Mouse (Mus musculus): ENCODE data around the gene Slc38a10.

Gene Slc38a10

DNA sequence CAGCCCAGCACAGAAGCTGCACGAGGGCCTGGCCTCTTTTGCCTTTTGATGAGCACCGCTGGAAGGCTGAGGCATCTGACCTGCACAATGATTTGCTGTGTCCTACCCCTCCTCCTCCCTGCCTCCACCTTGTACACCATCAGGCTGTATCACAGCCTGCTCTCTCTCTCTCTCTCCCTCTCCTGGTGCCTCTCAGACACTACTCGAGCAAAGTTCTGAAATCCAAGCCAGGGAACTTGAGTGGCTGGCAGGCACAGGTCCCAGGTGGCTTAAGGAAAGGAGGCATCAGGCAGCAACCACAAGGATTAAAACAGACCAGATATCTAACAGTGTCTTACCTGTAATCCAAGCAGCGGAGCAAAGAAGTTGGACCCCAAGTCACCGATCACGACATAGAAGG lies 10.9 kb downstream of the Slc38a10 start:
- DNase-seq (ENCODE audit: low read depth, low spot score): no peak

DNA sequence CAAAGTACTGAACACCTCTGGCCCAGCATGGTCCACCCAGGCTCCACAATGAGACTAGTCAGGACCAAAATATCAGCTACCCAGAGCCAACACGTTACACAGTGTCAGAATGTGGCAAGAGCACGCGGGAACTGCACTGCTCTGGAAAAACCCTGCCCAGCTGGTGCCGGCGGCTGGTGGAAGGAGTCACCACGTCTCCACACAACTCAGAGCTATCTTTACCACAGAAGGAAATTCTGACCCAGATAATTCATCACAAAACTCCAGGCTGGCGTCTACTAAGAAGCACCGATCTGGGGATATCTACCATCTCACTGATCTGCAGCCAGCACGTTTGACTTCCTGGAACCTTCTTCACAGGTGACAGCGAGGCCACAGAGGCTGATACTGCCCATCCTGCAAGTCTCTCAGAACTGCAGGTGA lies 11.8 kb downstream of the Slc38a10 start:
- DNase-seq (ENCODE audit: low read depth, low spot score): no peak

DNA sequence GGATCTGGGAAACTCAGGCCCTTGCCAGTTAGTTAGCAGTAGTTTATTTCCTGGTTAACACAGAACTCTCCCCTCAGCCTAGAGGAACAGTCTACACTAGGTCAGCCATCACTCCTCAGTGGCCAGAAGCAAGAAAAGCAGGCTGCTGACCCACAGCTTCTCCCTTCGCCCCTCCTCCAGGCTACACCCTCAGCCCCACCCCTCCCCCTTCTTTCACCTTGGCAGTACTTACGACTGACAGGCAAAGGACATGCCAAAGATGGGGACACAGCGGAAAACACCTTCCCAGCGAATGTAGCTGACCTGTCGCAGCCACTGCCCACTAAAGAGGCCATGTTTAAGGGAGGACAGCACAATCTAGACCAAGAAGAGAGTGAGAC lies 13.5 kb downstream of the Slc38a10 start:
- no peak for DNase-seq (ENCODE audit: low read depth, low spot score)

DNA sequence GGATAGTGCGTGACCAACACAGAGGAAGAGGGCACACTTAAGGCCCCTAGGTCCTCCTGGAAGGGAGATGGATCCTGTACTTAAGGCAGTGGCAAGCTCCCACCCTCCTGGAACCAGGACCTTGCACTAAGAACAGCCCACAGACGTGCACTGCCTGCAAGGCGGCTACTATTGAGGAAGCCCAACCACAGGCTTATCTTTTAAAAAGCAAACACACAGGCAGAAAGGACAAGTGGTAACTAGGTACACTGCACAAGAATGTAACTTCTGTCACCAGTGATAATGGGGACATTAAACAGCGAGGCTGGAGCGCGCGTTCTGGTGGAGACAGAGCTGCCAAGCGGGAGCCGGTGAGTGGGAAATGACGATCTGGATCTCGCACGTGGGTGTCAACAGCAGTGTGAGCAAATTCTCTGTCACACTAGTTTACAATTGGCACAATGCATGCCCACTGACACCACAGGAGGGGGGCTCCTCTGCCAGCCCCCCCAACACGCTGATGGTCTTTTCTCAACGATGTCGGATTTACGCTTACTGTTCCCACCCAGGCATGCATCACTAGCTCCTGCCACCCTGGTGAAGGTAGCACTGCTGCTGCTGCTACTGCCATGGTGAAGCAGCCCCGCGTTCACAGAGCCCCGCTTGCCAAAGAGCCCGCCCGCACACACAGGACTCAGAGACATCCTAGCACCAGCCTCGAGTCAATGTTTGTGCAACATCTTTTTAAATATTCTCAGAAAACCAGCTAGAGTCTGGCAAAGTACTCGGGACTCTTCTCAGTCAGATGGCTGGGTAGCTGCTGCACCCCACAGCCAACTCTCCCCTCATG lies 14.1 kb downstream of the Slc38a10 start:
- no peak for DNase-seq (ENCODE audit: low read depth, low spot score)

DNA sequence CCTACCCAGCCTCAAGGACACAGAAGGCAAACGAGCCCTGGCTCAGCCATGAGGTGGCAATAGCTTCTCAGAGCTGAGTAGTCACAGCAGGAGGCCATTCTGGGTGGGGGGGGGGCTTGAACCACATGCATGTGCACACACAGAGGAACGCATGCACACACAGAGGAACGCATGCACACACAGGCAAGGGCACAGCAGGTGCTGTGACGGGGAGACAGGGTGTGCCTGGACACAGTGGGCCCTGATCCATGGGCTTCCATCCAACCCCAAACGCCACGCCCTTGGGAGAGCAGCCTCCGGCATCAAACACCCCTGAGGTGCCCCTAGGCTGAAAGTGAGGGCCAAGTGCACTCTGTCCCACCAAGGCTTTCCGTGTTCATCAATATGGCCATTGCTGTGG lies 15.0 kb downstream of the Slc38a10 start:
- no peak for DNase-seq (ENCODE audit: low read depth, low spot score)

DNA sequence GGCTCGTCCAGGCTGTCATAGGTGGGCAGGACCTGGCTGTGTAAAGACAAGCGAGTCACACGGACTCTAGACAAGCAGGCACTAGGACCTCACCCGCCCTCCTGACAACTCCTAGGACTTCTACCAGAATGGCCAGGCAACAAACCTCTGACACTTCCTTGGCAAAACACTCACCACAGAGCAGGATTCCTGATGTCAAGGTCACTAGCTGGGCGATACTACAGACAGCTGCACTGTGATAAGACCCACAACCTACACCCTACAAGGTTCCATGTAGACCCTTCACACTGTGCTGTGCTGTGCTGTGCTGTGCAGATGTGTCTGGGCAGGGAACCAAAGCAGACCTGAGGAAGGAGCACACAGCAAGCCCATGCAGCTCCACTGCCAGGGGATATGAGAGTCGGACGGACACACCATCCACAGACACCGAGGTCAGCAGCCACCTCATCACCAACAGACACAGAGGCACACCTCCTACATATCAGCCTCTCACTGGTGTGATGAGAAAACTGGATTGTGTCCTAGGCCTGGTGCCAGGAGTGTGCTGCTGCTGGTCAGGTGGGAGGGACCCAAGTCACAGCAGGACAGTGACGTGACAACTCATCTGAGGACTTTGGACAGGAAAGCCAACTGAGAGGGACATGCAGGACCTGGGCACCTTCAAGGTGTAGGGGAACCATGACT lies 16.2 kb downstream of the Slc38a10 start:
- no peak for DNase-seq (ENCODE audit: low read depth, low spot score)

DNA sequence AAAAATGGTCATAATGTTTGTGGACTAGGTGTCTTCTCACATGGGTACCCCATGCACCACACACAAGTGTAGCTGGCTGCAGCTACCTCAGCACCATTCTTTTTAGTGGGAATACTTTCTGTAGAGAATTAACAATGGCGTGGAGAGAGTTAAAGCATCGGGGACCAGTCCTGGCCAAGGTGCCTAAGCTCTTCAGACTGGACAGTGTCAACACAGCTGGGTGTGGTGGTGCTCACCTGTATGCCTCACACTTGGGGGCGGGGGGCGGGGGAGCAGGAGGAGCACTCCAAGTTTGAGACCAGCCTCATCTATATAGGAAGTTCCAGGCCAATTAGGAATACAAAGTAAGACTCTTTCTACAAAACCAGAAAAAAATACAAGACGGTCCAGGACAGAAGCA lies 17.0 kb downstream of the Slc38a10 start:
- no peak for DNase-seq (ENCODE audit: low read depth, low spot score)

DNA sequence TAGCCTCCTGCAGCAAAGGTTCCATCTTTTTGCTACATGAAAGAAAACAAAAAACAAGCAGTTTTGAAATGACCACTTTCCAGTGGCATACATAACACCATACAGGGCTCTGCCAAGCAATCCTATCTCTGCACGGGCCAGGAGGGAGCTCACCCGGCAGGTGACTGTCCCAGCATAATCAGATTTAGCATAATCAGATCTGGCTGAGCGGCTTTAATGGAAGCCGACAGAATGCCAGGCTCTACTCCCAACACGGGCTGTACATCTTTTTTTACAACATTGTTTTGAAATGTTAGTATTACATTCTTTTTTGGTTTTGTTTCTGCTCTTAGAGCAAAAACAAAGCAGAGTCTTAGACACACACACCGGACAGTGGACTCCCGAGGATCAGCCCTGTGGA lies 21.9 kb downstream of the Slc38a10 start:
- DNase-seq (ENCODE audit: low read depth, low spot score): no peak

DNA sequence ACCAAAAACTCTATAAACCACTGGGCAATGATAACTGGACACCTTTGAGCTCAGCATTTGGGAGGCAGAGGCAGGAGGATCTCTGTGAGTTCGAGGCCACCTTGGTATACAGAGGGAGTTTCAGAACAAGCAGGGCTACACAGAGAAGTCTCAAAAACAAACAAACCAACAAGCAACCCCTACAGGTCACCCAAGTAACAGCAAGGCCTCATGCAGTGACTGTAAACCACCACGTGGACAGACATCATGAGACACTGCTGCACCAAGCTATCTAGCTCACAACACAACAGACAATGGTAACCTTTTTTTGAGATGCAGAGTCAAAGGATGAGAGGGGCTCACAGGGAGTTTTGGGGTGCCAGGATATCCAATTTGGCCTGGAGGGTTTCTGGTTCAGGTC lies 24.3 kb downstream of the Slc38a10 start:
- DNase-seq (ENCODE audit: low read depth, low spot score): peak; percentile 78

DNA sequence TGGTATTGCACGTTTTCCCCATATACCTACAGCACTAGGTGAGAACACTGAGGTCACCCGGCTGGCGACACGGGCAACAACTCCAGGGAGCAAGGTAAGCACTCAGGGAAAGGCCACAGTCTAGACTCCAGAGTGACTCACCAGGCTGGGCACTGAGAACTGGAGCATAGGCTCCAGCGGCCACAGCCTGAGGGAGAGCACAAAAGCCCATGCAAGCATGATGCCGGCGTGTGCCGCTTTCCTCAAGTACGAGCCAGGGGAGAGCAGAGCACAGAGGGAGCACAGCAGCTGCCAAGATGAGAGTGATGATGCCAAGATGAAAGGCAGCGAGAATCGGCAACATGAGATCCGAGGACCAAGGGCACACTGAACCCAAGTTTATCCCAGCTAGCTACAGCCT lies 29.0 kb downstream of the Slc38a10 start:
- no peak for DNase-seq (ENCODE audit: low read depth, low spot score)

DNA sequence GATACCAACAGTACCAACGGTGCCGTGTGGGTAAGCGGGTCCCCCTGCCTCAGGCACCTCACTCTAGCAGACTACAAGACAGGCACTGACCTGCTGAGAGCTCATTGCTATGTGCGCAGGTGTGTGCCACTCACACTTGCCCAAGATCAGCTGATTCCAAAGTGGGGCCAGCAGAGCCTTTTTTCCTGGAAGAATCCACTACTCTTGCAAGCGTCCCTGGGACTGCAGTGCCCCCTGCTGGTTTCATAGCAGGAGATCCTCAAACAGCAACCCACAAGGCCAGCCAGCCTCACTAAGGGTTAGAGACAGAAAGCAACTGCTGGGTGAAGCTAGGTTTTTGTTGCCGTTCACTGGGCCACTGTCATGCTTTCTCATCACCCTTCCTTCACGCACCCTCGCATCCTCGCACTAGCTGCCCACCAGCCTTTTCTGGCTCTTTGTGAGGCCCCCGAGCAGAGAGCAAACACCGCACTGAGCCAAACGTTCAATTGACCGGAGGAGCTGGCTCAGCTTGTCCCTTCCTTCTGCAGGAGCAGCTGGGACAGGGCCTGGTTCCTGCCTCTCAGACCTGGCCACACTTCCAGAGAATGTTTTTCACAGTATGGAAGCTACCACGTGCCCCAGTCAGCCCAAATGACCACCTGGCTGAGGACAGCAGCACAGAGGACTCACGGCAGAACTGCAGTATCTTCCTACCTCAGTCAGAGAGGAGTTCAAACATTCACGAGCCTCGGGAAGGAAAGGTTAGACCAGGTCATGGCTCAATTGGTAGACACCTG lies 30.3 kb downstream of the Slc38a10 start:
- peak; percentile 76 for DNase-seq (ENCODE audit: low read depth, low spot score)

DNA sequence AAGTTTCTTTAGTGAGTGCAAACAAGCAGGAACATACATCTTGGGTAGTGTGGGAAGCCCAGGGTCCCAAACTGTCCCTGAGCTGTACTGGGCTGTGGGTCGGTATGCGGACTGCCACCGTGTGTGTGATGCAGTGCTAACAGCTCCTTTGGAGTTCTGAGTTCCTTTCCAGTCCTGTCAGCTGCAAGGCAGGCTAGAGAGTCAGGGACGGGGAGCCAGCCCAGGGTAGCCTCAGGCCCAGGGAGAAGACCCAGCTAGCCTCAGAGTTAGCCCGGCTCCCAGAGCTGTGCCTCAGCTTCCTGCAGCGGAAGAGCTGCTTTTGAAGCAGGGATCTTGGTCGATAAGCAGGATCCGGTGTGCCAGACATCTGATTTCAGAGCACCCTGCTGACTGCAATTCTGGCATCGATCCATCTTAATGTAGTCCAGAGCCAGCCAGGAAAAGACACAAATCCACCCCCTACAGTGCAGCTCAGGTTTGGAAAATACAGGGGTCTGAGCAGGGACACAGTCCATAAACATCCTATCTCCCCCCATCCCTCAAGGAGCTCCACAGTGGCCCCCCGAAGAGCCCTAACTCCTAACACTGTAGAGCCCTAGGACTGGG lies 31.1 kb downstream of the Slc38a10 start:
- no peak for DNase-seq (ENCODE audit: low read depth, low spot score)

DNA sequence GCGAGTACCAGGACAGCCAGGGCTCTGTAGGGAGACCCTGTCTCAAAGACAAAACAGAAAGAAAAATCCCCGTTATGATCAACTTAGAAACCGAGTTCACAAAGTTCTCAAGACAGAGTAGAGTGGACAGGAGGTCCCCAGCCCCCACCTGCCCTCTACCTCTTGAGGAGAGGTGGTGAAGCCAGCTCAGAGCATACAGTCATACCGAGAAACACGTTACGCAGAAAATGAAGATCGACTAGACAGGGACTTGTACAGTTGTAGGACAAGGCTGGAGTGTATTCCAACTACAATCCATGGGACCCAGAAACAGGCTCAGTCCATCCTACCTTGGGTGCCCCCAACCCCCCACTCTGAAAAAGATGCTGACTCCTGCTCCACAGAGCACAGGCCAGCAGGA lies 32.0 kb downstream of the Slc38a10 start:
- DNase-seq (ENCODE audit: low read depth, low spot score): no peak

DNA sequence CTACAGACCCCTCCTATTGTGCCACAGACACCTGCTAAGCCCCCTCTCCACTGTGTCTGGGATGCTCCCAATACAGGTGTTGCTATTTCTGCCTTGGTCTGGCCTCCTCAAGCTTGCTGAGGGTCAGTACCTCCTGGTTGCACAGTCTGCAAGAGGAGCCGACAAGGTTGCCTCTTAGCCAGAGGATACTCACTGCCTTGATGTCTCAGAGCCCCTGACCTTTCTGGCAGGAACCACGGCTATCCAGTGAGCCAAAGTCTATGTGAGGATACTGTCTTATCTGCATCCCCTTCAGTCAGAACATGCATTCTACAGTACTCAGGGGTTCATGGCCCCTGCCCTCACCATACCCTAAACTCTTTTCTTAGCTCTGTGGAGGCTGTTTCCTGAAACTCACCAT lies 33.5 kb downstream of the Slc38a10 start:
- no peak for DNase-seq (ENCODE audit: low read depth, low spot score)

DNA sequence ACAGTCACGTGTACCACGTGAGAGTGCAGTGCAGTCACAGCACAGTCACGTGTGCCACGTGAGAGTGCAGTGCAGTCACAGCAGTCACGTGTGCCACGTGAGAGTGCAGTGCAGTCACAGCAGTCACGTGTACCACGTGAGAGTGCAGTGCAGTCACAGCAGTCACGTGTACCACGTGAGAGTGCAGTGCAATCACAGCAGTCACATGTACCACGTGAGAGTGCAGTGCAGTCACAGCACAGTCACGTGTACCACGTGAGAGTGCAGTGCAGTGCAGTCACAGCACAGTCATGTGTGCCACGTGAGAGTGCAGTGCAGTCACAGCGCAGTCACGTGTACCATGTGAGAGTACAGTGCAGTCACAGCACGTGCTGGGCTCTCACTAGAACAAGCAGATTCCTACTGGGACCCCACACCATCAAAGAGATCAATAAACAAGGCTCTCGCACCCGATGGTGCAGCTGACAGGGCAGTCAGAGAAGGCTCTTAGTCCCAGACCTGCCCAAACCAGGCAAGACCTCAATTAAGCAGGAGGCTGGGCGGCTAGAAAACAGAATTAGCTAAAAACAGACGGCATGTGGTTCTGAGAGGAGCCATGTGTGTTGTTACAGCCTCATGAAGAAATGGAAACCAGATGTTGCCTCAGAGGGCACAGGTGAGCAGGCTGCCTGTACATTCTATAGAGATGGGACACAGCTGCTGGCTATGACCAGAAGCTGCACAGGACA lies 36.5 kb downstream of the Slc38a10 start:
- DNase-seq (ENCODE audit: low read depth, low spot score): peak; percentile 47

DNA sequence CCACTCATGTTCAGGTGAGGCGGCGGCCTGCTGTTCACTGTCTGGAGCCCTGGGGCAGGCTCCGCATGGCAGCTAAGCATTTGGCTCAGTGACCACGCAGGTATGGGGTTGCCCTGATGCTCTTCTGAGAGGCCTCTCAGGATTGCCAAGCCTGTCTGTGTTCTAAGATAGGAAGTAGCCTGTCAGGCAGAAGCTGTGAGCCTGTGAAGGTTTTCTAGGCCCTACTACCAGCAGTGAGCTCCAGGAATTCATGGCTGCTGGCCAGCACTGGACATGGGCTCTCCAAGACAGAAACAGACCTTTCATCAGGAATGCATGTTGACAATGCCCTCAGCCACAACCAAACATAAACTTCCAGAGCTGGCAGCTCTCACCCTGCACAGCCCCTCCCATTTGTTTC lies 39.0 kb downstream of the Slc38a10 start:
- no peak for DNase-seq (ENCODE audit: low read depth, low spot score)

DNA sequence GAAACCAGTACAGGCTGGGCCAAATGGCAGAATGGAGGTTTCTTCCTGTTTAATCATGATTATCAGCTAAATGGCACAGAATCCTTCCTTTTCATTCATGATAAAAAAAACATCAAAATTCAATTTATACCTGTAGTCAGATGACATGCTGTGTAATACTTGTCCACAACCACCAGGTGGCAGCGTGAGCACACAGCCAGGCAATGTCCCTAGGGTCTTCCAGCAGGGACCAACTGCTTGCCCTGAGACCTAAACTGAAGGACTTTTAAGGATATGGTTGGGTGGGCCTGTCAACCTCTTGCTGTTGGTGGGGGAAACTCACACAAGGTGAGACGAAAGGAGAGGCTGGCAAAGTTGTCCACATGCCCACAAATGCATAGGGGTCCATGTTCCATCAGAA lies 40.1 kb downstream of the Slc38a10 start:
- DNase-seq (ENCODE audit: low read depth, low spot score): peak; percentile 71

DNA sequence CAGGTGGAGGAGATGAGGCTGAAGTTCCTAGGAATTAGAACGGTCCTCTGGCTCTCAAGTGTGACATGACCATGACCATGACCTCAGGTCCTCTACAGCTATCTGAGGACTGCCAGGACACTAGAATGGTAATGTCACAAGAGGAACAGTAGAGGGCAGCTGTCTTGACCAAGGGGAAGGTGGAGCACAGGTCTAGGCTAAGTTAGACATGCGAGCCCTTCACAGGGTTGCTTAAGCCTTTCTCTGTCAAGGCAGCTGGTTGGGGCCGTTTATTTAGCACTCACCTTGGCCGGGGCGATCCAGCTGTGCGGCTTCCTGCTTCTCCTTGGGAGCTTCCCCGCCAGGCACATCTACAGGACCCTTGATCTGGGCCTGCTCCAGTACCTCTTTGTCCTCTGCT lies 40.6 kb downstream of the Slc38a10 start:
- peak; percentile 75 for DNase-seq (ENCODE audit: low read depth, low spot score)

DNA sequence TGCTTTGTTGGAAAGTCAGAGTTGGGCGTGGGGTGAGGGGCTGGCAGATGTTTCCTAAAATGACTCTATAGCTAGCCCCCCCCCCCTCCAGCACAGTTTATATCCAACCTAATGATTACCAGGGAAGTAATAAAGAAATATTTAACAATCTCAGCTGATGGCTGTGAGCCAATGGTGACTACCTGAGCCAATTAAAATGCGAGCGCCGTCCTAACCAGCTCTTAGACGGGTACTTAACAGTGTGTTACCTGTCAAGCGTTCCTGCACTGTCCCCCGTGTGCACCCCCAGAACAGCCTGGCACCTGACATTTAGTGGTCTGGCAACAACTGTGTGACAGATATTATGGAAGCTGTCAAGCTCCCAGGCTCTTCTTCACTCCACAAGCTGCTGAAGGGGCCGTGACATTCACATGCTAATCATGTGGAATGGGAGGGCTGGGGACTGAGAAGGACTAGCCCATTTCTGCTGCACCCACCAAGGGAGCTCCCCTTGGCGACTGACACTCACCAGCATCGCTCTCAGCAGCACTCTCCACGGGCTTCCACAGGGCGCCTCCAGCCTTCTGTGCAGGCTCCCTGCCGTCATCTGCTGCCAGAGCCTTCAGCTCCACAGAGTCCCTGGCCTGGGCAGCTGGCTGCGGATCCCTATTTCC lies 41.5 kb downstream of the Slc38a10 start:
- no peak for DNase-seq (ENCODE audit: low read depth, low spot score)

DNA sequence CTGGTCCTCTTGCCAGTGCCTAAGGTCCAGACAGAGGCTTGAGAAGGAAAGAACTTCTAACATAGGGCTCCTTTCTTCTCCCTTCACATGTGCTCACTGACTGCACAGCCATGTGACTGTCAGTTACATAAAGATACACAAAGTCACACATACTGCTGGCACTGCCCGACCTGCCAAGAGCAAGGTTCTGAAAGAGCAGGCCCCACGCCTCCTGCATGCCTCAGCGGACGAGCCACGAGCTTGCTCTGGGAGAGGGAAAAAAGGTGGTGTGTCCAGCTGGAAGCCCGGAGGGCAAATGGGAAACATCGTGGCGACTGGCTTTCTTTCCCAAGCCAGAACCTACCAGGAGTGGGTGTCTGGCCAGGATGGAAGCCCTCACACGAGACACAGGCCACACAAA lies 43.4 kb downstream of the Slc38a10 start:
- no peak for DNase-seq (ENCODE audit: low read depth, low spot score)

DNA sequence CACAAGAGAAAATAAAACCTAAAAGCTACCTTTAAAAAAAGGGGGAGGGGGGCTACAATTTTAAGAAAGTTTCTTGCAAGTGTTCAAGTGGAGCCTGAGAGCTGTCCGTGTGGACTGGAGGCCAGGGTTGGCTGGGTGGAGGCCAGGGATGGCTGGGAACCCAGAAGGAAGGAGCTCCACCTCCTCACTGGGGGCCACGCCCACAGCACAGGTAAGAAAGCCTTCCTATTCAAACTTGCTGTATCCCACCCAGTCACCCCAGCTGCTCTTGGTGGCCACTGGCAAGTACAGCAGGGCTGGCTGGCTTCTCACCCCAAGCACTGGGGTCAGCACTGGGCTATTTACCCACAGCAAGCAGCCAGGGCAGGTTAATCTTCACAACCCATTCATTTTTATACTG lies 44.1 kb downstream of the Slc38a10 start:
- DNase-seq (ENCODE audit: low read depth, low spot score): no peak
